Mouse (Mus musculus) brain, embryonic 18.5 days (tissue): ENCODE measurements around the gene Serpinc1.

Experiments used
- DNase-seq: peaks from one replicate; pipeline ENCODE4 v3.0.0-alpha.2; 2012; ENCODE audit warnings: low read depth, low spot score

Serpinc1 gene

GRCm38 (mm10) chr1:161046972-161047371 is 68.6 kb downstream of the Serpinc1 start:
- DNase-seq: no peak
